Mouse (Mus musculus): ENCODE results near the gene Fgd6.

Fgd6 gene

DNA sequence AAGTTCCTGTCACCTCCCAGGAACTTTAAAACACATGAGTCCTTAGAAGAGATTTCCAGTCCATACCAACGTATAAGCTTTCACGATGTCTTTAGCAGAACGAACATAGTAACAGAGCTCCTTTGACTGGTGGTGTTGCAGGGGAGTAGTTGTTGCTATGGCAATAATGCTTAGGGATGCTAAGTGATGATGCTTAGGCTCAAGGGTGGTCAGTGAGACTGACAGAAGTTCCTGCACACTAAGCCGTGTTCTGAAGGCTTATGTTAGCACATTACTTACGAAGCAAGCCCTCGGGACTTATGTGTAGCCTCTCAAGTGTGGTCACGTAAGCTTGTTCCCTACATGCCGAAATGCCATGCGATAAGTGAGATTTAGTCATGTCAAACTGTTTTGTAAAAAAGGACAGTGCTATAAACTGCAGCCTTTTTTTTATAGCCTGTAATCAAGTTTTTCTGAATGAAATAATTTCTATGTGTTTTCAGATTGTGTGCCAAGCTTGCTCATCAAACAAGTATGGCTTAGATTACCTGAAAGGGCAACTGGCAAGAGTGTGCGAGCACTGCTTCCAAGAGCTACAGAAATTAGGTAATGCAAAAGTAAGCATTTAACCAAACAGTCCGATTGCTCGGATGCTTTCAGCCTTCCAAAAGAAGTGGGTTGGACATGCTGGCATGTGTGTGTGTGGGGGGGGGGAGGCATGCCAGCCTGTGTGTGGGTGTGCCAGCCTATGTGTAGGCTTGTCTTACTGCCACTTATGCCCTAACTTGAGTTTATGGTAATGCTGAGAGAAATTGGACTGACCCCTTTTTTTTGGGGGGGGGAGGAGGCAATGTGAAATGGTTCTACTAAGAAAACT lies 99.0 kb downstream of the Fgd6 start:
- DNase-seq (ENCODE audit: low read depth, low spot score): no peak

GRCm38 (mm10) chr10:94138890-94139482 lies 103.2 kb downstream of the Fgd6 start:
- DNase-seq (ENCODE audit: low read depth, low spot score): no peak

- no peak for DNase-seq (ENCODE audit: low read depth, low spot score)
Measured at GRCm38 (mm10) chr10:94140227-94140931, 104.6 kb downstream of the Fgd6 start.

- no peak for DNase-seq (ENCODE audit: low read depth, low spot score)
Measured at GRCm38 (mm10) chr10:94142427-94142826, 106.6 kb downstream of the Fgd6 start.

DNA sequence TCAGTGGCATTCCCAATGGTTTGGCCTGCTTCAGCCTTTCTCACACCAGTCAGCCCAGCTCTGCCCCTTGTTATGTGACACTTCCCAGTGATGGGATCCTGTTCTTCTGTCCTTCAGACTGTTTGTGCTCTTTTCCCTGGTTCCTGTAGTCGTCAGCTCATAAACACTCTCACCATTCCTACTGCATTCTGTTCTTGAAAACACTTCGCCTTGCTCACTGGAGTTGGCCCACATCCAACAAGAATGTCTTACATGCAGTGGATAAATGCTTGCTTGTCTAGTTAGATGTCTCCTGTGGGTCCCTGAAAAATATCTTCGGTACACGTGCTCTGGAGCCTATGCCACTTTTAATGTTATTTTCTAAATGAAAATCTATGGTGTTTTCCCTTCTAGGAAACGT lies 108.8 kb downstream of the Fgd6 start:
- DNase-seq (ENCODE audit: low read depth, low spot score): no peak

DNA sequence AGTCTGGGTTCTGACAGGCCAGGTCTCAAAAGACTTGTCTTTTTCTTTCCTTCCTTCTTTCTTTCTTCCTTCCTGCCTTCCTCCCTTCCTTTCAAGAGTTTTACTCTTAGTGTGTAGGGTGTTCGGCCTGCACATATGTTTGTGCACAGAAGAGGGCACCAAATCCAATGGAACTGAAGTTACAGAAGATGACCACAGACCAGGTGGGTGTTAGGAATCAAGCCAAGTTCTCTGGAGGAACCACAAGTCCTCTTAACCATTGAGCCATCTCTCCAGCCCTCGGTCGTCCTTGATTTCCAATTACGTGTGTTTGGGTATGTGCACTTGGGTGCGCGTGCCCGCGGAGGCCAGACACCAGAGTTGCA lies 111.6 kb downstream of the Fgd6 start:
- DNase-seq (ENCODE audit: low read depth, low spot score): peak; percentile 57

- DNase-seq (ENCODE audit: low read depth, low spot score): peak; percentile 69
Measured at GRCm38 (mm10) chr10:94147756-94148531, 112.1 kb downstream of the Fgd6 start, which contains the start of gene Nr2c1. Gene Nr2c1 (plus strand): TSS chr10:94148023.

DNA sequence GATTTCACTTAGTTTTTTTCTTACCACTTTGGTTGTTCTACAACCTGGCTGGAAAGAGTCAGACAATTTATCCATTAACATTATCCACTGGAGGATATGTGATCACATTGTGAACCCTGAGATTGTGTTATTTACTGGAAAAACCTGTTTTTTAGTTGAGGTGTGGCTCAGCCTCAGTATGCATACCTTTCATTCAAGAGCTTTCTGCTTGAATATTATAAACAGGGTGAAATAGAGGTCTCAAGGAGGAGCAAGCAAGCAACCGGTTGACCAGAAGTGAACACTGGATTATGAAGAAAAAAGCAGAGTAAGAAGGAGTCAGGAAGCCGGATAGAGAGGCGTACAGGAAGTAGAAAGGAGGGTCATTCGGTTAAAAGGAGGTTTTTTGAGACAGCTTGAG lies 115.7 kb downstream of the Fgd6 start:
- DNase-seq (ENCODE audit: low read depth, low spot score): no peak

DNA sequence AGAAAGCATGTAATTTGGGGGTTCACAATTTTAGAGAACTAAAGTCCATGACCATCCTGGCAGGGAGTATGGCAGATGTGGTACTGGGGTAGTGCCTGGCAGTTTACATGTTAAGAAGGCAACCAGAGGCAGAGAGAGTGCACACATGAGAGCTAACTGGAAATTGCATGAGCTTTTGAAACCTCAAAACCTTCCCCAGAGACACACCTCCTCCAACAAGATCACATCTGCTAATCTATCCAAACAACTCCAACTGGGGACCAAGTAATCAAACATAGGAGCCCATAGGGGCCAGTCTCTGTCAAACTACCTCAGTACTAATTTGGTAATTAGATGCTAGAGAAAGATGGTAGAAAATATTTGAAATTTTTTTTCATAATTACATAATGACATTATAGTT lies 118.0 kb downstream of the Fgd6 start:
- DNase-seq (ENCODE audit: low read depth, low spot score): no peak

- DNase-seq (ENCODE audit: low read depth, low spot score): no peak
Measured at GRCm38 (mm10) chr10:94158962-94159361, 123.2 kb downstream of the Fgd6 start.

DNA sequence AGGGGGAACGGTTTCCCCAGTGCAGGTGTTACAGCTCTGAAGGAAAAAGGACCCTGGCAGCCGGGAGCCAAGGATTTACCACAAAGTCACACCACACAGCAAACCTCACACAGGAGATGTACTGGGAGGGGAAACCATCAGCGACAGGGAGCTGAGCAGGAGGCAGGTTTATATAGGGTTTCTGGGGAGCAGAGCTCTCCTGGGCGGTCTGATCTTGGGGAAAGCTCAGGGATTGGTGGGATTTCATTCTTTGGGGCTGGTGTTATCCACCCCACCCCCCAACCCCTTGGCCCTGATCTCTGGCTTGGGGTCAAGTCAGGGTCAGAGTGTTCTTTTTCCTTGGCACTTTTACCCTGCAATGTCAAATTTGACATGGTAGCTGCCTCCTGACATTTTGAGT lies 123.6 kb downstream of the Fgd6 start:
- peak; percentile 27 for DNase-seq (ENCODE audit: low read depth, low spot score)

DNA sequence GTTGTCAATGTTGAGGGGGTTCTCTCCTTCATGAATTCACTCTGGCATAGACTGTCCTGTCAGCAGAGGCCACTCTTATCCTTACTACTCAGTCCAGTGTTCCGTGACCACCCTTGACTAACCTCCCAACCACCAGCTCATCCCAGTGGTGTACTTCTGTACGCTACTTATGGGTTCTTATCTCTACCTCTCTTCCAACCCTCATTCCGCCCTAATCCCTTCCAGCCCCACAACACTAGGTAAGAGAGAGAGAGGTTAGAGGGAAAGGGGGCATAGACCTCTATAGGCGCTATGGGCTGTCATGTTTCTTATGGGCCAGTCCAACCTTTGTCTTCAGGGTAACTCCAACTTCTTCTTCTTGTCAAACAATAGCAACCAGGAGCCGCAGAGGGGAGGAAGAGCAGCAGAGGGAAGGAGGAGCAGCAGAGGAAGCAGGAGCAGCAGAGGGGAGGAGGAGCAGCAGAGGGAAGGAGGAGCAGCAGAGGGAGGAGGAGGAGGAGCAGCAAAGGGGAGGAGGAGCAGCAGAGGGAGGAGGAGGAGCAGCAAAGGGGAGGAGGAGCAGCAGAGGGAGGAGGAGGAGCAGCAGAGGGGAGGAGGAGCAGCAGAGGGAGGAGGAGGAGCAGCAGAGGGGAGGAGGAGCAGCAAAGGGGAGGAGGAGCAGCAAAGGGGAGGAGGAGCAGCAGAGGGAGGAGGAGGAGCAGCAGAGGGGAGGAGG lies 125.4 kb downstream of the Fgd6 start:
- peak; percentile 19 for DNase-seq (ENCODE audit: low read depth, low spot score)

- DNase-seq (ENCODE audit: low read depth, low spot score): no peak
Measured at GRCm38 (mm10) chr10:94162031-94162430, 126.2 kb downstream of the Fgd6 start.

DNA sequence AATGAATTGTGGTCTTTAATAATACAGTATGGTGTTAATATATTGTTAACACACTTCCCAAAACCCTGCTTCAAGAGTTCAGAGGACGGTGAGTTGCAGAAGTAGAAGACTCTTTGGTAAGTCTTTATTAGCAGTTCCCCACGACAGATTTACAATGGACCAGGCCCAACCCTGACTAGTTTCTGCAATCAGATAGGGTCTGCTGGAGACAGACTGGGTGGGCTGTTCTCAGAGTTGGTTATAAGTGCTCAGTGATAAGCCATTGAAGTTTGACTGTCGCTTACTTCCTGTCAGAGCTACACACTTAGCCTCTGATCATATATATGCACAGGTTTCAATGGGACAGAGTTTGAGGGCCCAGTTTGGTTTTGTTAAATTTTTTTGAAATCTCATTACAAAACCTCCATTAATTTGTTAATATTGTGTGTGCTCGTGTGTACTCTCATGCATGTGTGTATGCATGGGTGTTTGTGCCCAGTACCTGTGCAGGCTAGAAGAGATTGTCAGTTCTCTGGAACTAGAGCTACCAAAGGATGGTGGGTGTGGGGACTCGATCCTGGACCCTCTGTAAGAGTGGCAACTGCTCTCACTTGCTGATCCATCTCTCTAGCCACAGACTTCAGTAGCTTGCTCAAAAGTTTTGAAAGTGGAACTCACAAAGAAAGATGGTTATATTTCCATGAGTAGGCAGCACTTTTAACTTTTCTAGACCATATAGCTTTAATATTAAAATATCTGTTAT lies 128.5 kb downstream of the Fgd6 start:
- no peak for DNase-seq (ENCODE audit: low read depth, low spot score)

GRCm38 (mm10) chr10:94165426-94165825 lies 129.6 kb downstream of the Fgd6 start:
- DNase-seq (ENCODE audit: low read depth, low spot score): peak; percentile 70

DNA sequence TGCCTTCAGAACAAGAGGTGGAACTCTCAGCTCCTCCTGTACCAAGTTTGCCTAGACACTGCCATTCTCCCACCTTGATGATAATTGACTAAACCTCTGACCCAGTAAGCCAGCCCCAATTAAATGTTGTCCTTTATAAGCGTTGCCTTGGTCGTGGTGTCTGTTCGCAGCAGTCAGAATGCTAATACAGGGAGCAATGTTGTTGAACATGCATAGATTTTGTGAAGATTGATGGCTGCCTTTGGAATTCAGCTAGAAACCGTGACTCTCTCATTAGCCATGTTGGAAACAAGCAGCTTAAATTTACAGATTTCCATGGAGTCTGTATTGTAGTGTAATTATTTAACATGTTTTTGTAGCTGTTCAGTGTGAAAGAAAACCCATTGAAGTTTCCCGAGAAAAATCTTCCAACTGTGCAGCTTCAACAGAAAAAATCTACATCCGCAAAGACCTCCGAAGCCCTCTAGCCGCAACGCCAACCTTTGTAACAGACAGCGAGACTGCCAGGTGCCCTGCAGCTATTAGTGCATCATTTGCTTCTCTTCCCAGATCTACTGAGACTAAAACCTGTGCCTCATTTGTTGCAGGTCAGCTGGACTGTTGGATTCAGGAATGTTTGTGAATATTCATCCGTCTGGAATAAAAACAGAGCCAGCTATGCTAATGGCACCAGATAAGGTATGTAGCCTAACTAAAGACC lies 131.4 kb downstream of the Fgd6 start:
- no peak for DNase-seq (ENCODE audit: low read depth, low spot score)

GRCm38 (mm10) chr10:94171440-94172130 lies 135.8 kb downstream of the Fgd6 start:
- DNase-seq (ENCODE audit: low read depth, low spot score): no peak

- no peak for DNase-seq (ENCODE audit: low read depth, low spot score)
Measured at GRCm38 (mm10) chr10:94172137-94172536, 136.3 kb downstream of the Fgd6 start.

DNA sequence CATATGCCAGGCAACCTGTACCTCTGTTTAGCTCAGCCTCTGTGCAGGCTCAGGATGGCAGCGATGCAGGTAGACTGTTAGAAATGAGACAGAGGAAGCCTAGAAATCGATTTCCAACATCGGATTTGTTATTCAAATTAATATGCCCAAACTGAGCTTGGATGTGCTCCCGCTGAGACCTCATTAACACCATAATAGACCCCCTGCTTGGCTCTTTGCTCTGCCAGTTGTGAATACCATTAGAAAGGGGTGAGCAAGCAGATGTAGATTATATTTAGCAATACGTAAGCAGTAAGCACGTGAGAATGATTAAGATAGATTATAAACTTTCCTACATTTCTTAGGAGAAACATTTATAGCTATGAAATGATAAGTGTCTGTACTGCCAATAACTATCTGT lies 136.9 kb downstream of the Fgd6 start:
- peak; percentile 75 for DNase-seq (ENCODE audit: low read depth, low spot score)

Measured in ES-CJ7 (cell line).